Mouse (Mus musculus) liver, embryonic 14.5 days (tissue): ENCODE measurements around the gene Zfp800. TPM values are rescaled to one million over a fixed set of nuclear protein-coding genes. Genes with fewer than 3 reads are reported as not detected.

Experiments
- ATAC-seq: fragments of 200-750 bp; cut with Nextera tagmentation; 2 replicates; pipeline ENCODE4 v1.8.0; 2017; ENCODE audit warnings: moderate number of reproducible peaks, mild to moderate bottlenecking, moderate library complexity; ENCODE audit not compliant: insufficient read depth
- DNase-seq, 3 experiments: peaks; one replicate each; pipeline ENCODE4 v3.0.0-alpha.2; 2012 to 2013; ENCODE audit warnings: low read depth in 3 of 3, low spot score in 3 of 3
- H3K27ac ChIP-seq: fragments of 300-500 bp; sonication (generic); 2 replicates; pipeline ENCODE4 v1.5.1; 2014; ENCODE audit warnings: moderate library complexity, mild to moderate bottlenecking, control low read depth, inconsistent platforms
- H3K27me3 ChIP-seq: fragments of 300-500 bp; sonication (generic); 2 replicates; pipeline ENCODE4 v1.6.1; 2014; ENCODE audit warnings: mild to moderate bottlenecking, low read length, moderate library complexity; ENCODE audit not compliant: control insufficient read depth, insufficient read depth
- H3K36me3 ChIP-seq: fragments of 300-500 bp; sonication (generic); replicated peaks from 2 replicates; pipeline ENCODE4 v1.6.1; 2014; ENCODE audit warnings: low read depth; ENCODE audit not compliant: control insufficient read depth, insufficient read depth
- H3K4me1 ChIP-seq, 2 experiments: fragments of 200-500 bp in 1 of 2; fragments of 300-500 bp in 1 of 2; sonication (generic) in 1 of 2; replicated peaks; 2 replicates each; pipeline ENCODE4 v1.6.1; 2012 to 2014; ENCODE audit warnings: antibody characterized with exemption in 1 of 2, inconsistent platforms in 1 of 2, low read length in 1 of 2; ENCODE audit not compliant: control insufficient read depth in 2 of 2, insufficient read depth in 2 of 2
- H3K4me2 ChIP-seq: fragments of 300-500 bp; sonication (generic); 2 replicates; pipeline ENCODE4 v1.6.1; 2014; ENCODE audit warnings: low read depth, mild to moderate bottlenecking, control low read depth, moderate library complexity
- H3K4me3 ChIP-seq, 2 experiments: fragments of 200-500 bp in 1 of 2; fragments of 300-500 bp in 1 of 2; sonication (generic) in 1 of 2; 2 replicates each; pipeline ENCODE4 v1.5.1; 2012 to 2014; ENCODE audit warnings: low read depth in 2 of 2, low read length in 2 of 2, mild to moderate bottlenecking in 2 of 2, control low read depth in 1 of 2, inconsistent platforms in 1 of 2, moderate library complexity in 1 of 2; ENCODE audit not compliant: insufficient read depth in 1 of 2
- H3K9ac ChIP-seq: fragments of 300-500 bp; sonication (generic); replicated peaks from 2 replicates; pipeline ENCODE4 v1.6.1; 2014; ENCODE audit warnings: mild to moderate bottlenecking, control low read depth, moderate library complexity
- H3K9me3 ChIP-seq: fragments of 300-500 bp; sonication (generic); 2 replicates; pipeline ENCODE4 v1.6.1; 2016; ENCODE audit warnings: low read length, mixed read lengths; ENCODE audit not compliant: control insufficient read depth
- CTCF ChIP-seq: IDR thresholded peaks from 2 replicates; pipeline ENCODE4 v1.5.1; 2016; ENCODE audit warnings: antibody characterized with exemption, low read depth, control low read depth
- EP300 ChIP-seq: IDR thresholded peaks from 2 replicates; pipeline ENCODE4 v1.6.1; 2016; ENCODE audit warnings: antibody characterized with exemption, low read depth
- WGBS: fragments of 180-500 bp; shearing (Covaris S2); extraction: QIAGEN DNeasy Blood & Tissue Kit; methylation state at CpG from one replicate; pipeline ENCODE4 v1.1.7; 2014; ENCODE audit not compliant: insufficient replicate concordance; 5-methylcytosine and 5-hydroxymethylcytosine counted together
- polyA plus RNA-seq, 2 experiments: library from polyadenylated mRNA; depleted of rRNA in 1 of 2; stranded (reverse) in 1 of 2; unstranded in 1 of 2; fragments of >200 nt; fragmentation: Nextera tagmentation in 1 of 2; extraction: Ambion mirVana in 1 of 2; gene quantifications; 2 replicates each; pipeline versions ENCODE4 v1.2.1 to v1.2.3; 2012 to 2014

Gene Zfp800
- polyA plus RNA-seq, 2 experiments = 9.6 to 24.1 TPM

GRCm38 (mm10) chr6:28342863-28343262 is 54.9 kb downstream of the Zfp800 start:
- no peaks in the 10 kb centered on the region for H3K36me3 ChIP-seq
- no peaks in the 10 kb centered on the region for H3K9me3 ChIP-seq
- no peak for ATAC-seq
- no peak overlapping the region for H3K9ac ChIP-seq
- H3K4me3 ChIP-seq = no peak overlapping the region
- 44% methylated on average over 5 of the region's 5 CpGs for WGBS
- no peak overlapping the region for H3K27ac ChIP-seq
- DNase-seq = no peak
- no peaks in the 10 kb centered on the region for H3K4me1 ChIP-seq
- no peak overlapping the region for H3K4me2 ChIP-seq
- no peaks in the 10 kb centered on the region for H3K27me3 ChIP-seq
- TF ChIP-seq CTCF (no peak), EP300 (no peak)

GRCm38 (mm10) chr6:28341174-28341573 is 56.6 kb downstream of the Zfp800 start:
- no peak for ATAC-seq
- H3K4me3 ChIP-seq = no peak overlapping the region
- no peaks in the 10 kb centered on the region for H3K9me3 ChIP-seq
- H3K36me3 ChIP-seq = no peaks in the 10 kb centered on the region
- DNase-seq = no peak
- H3K4me2 ChIP-seq = no peak overlapping the region
- no peak for TF ChIP-seq EP300
- TF ChIP-seq CTCF = no peak
- no peaks in the 10 kb centered on the region for H3K27me3 ChIP-seq
- H3K4me1 ChIP-seq = no peaks in the 10 kb centered on the region
- H3K9ac ChIP-seq = no peak overlapping the region
- 48% methylated on average over 4 of the region's 4 CpGs for WGBS
- no peak overlapping the region for H3K27ac ChIP-seq

- ATAC-seq (no peak), DNase-seq (no peak)
- 68% methylated on average over 5 of the region's 5 CpGs for WGBS
These were observed 58.4 kb downstream of the Zfp800 start for GRCm38 (mm10) chr6:28339410-28339809.

GRCm38 (mm10) chr6:28333696-28334095 is 64.1 kb downstream of the Zfp800 start:
- Histone ChIP-seq H3K27me3 (no peaks in the 10 kb centered on the region), H3K9me3 (no peaks in the 10 kb centered on the region), H3K4me2 (no peak overlapping the region), H3K9ac (no peak overlapping the region), H3K27ac (no peak overlapping the region), H3K36me3 (no peaks in the 10 kb centered on the region), H3K4me1 (no peaks in the 10 kb centered on the region), H3K4me3 (no peak overlapping the region)
- 61% methylated on average over 5 of the region's 5 CpGs for whole genome bisulfite sequencing
- no peak for DNase-seq
- ATAC-seq = no peak
- TF ChIP-seq EP300 (no peak), CTCF (no peak)

More at GRCm38 (mm10) chr6:28339410-28339809, 58.4 kb downstream of the Zfp800 start:
- Histone ChIP-seq H3K36me3 (no peaks in the 10 kb centered on the region), H3K27ac (no peak overlapping the region), H3K9me3 (no peaks in the 10 kb centered on the region), H3K4me1 (no peaks in the 10 kb centered on the region), H3K9ac (no peak overlapping the region), H3K4me2 (no peak overlapping the region), H3K4me3 (no peak overlapping the region), H3K27me3 (no peaks in the 10 kb centered on the region)
- TF ChIP-seq CTCF (peak; percentile 16; the same call in 1 of the 2 replicates), EP300 (no peak)

- H3K36me3 ChIP-seq = no peaks in the 10 kb centered on the region
- DNase-seq = no peak
- H3K4me3 ChIP-seq = no peak overlapping the region
- no peaks in the 10 kb centered on the region for H3K27me3 ChIP-seq
- no peak overlapping the region for H3K9ac ChIP-seq
- no peak overlapping the region for H3K4me2 ChIP-seq
- TF ChIP-seq EP300 (no peak), CTCF (no peak)
- no peak for ATAC-seq
- no peak overlapping the region for H3K27ac ChIP-seq
- H3K9me3 ChIP-seq = no peaks in the 10 kb centered on the region
- H3K4me1 ChIP-seq = no peaks in the 10 kb centered on the region
- WGBS = 80% methylated on average over 3 of the region's 3 CpGs
These were observed 65.3 kb downstream of the Zfp800 start for GRCm38 (mm10) chr6:28332546-28332945.
